Mouse (Mus musculus): ENCODE data around the gene Igfbp7. TPM values are rescaled to one million over a fixed set of nuclear protein-coding genes. Genes with fewer than 3 reads are reported as not detected.

The Igfbp7 gene
- polyA plus RNA-seq, 1 experiment from 2014 or later, result 68.1 TPM

- peak; percentile 51 for DNase-seq (ENCODE audit: low spot score)
- no peak overlapping the region for H3K27ac ChIP-seq (ENCODE audit: low read depth, low read length)
- no peaks in the 10 kb centered on the region for H3K9me3 ChIP-seq (replicated peaks; ENCODE audit: control insufficient read depth, low read length)
- peak; percentile 70; the same call in 1 of the 2 replicates for ATAC-seq
- H3K9ac ChIP-seq (ENCODE audit: low read length), result peak overlapping the region; percentile 47
- H3K27me3 ChIP-seq (replicated peaks; ENCODE audit: control insufficient read depth, insufficient read depth, low read length), result no peaks in the 10 kb centered on the region; the same call in 1 of the 2 replicates
- peak overlapping the region; percentile 19 for H3K4me3 ChIP-seq (ENCODE audit: low read depth, low read length)
- H3K4me2 ChIP-seq (ENCODE audit: low read length), result peak overlapping the region; percentile 36
- H3K4me1 ChIP-seq (ENCODE audit: control insufficient read depth, insufficient read depth, low read length), result no peaks in the 10 kb centered on the region
- H3K36me3 ChIP-seq (ENCODE audit: control insufficient read depth, insufficient read depth, low read length), result no peaks in the 10 kb centered on the region
- 16% methylated on average over 22 of the region's 22 CpGs for WGBS
Measured at GRCm38 (mm10) chr5:77357405-77358149, 50.3 kb downstream of the Igfbp7 start.

GRCm38 (mm10) chr5:77355307-77356265 lies 52.3 kb downstream of the Igfbp7 start:
- ATAC-seq, result no peak
- H3K4me1 ChIP-seq (ENCODE audit: control insufficient read depth, insufficient read depth, low read length), result no peaks in the 10 kb centered on the region
- H3K9ac ChIP-seq (ENCODE audit: low read length), result no peak overlapping the region
- no peak overlapping the region for H3K27ac ChIP-seq (ENCODE audit: low read depth, low read length)
- no peaks in the 10 kb centered on the region for H3K9me3 ChIP-seq (replicated peaks; ENCODE audit: control insufficient read depth, low read length)
- no peak overlapping the region for H3K4me2 ChIP-seq (ENCODE audit: low read length)
- WGBS, result 85% methylated on average over 19 of the region's 19 CpGs
- DNase-seq (ENCODE audit: low spot score), result no peak
- peaks cover 3% of the 10 kb centered on the region; the same call in 1 of the 2 replicates for H3K36me3 ChIP-seq (ENCODE audit: control insufficient read depth, insufficient read depth, low read length)
- H3K4me3 ChIP-seq (ENCODE audit: low read depth, low read length), result no peak overlapping the region
- H3K27me3 ChIP-seq (replicated peaks; ENCODE audit: control insufficient read depth, insufficient read depth, low read length), result no peaks in the 10 kb centered on the region; the same call in 1 of the 2 replicates

- 0 out of 2 replicates have a peak overlapping the region, but pooled peaks have one; percentile 9 for H3K9ac ChIP-seq (ENCODE audit: low read length)
- H3K4me3 ChIP-seq (ENCODE audit: low read depth, low read length), result peak overlapping the region; percentile 4; the same call in 1 of the 2 replicates
- no peaks in the 10 kb centered on the region for H3K9me3 ChIP-seq (replicated peaks; ENCODE audit: control insufficient read depth, low read length)
- 9% methylated on average over 16 of the region's 16 CpGs for WGBS
- DNase-seq (ENCODE audit: low spot score) (peak; percentile 92), ATAC-seq (peak; percentile 74)
- H3K4me1 ChIP-seq (ENCODE audit: control insufficient read depth, insufficient read depth, low read length), result no peaks in the 10 kb centered on the region
- no peaks in the 10 kb centered on the region; the same call in 1 of the 2 replicates for H3K27me3 ChIP-seq (replicated peaks; ENCODE audit: control insufficient read depth, insufficient read depth, low read length)
- H3K4me2 ChIP-seq (ENCODE audit: low read length), result peak overlapping the region; percentile 32
- H3K36me3 ChIP-seq (ENCODE audit: control insufficient read depth, insufficient read depth, low read length), result peaks cover 12% of the 10 kb centered on the region
- H3K27ac ChIP-seq (ENCODE audit: low read depth, low read length), result no peak overlapping the region
Measured at GRCm38 (mm10) chr5:77354361-77354787, 53.5 kb downstream of the Igfbp7 start.

- Histone ChIP-seq H3K9me3 (replicated peaks; ENCODE audit: control insufficient read depth, low read length) (no peaks in the 10 kb centered on the region), H3K4me2 (ENCODE audit: low read length) (no peak overlapping the region), H3K27ac (ENCODE audit: low read depth, low read length) (no peak overlapping the region), H3K27me3 (replicated peaks; ENCODE audit: control insufficient read depth, insufficient read depth, low read length) (no peaks in the 10 kb centered on the region; the same call in 1 of the 2 replicates), H3K9ac (ENCODE audit: low read length) (no peak overlapping the region), H3K4me1 (ENCODE audit: control insufficient read depth, insufficient read depth, low read length) (no peaks in the 10 kb centered on the region), H3K36me3 (ENCODE audit: control insufficient read depth, insufficient read depth, low read length) (peaks cover 38% of the 10 kb centered on the region), H3K4me3 (ENCODE audit: low read depth, low read length) (no peak overlapping the region)
- WGBS, result 72% methylated on average over 9 of the region's 9 CpGs
- ATAC-seq, result no peak
- DNase-seq (ENCODE audit: low spot score), result no peak
Measured at GRCm38 (mm10) chr5:77351691-77352090, 56.1 kb downstream of the Igfbp7 start.

- DNase-seq (ENCODE audit: low spot score) (no peak), ATAC-seq (no peak)
- no peak overlapping the region for H3K4me2 ChIP-seq (ENCODE audit: low read length)
- no peaks in the 10 kb centered on the region for H3K27me3 ChIP-seq (replicated peaks; ENCODE audit: control insufficient read depth, insufficient read depth, low read length)
- no peak overlapping the region for H3K9ac ChIP-seq (ENCODE audit: low read length)
- H3K4me3 ChIP-seq (ENCODE audit: low read depth, low read length), result no peak overlapping the region
- H3K36me3 ChIP-seq (ENCODE audit: control insufficient read depth, insufficient read depth, low read length), result peaks cover 51% of the 10 kb centered on the region
- H3K27ac ChIP-seq (ENCODE audit: low read depth, low read length), result no peak overlapping the region
- no peaks in the 10 kb centered on the region for H3K9me3 ChIP-seq (replicated peaks; ENCODE audit: control insufficient read depth, low read length)
- WGBS, result 92% methylated on average over 15 of the region's 15 CpGs
- no peaks in the 10 kb centered on the region for H3K4me1 ChIP-seq (ENCODE audit: control insufficient read depth, insufficient read depth, low read length)
Measured at GRCm38 (mm10) chr5:77349971-77350658, 57.7 kb downstream of the Igfbp7 start.

- Histone ChIP-seq H3K27ac (ENCODE audit: low read depth, low read length) (no peak overlapping the region), H3K9me3 (replicated peaks; ENCODE audit: control insufficient read depth, low read length) (no peaks in the 10 kb centered on the region), H3K4me1 (ENCODE audit: control insufficient read depth, insufficient read depth, low read length) (no peaks in the 10 kb centered on the region), H3K9ac (ENCODE audit: low read length) (no peak overlapping the region), H3K36me3 (ENCODE audit: control insufficient read depth, insufficient read depth, low read length) (peaks cover 63% of the 10 kb centered on the region), H3K4me3 (ENCODE audit: low read depth, low read length) (no peak overlapping the region), H3K4me2 (ENCODE audit: low read length) (no peak overlapping the region), H3K27me3 (replicated peaks; ENCODE audit: control insufficient read depth, insufficient read depth, low read length) (no peaks in the 10 kb centered on the region)
- DNase-seq (ENCODE audit: low spot score) (no peak), ATAC-seq (no peak)
- 97% methylated on average over 8 of the region's 8 CpGs for WGBS
Measured at GRCm38 (mm10) chr5:77348901-77349300, 58.9 kb downstream of the Igfbp7 start.

- Histone ChIP-seq H3K4me2 (ENCODE audit: low read length) (no peak overlapping the region), H3K9me3 (replicated peaks; ENCODE audit: control insufficient read depth, low read length) (no peaks in the 10 kb centered on the region), H3K27ac (ENCODE audit: low read depth, low read length) (no peak overlapping the region), H3K4me3 (ENCODE audit: low read depth, low read length) (no peak overlapping the region), H3K27me3 (replicated peaks; ENCODE audit: control insufficient read depth, insufficient read depth, low read length) (no peaks in the 10 kb centered on the region), H3K9ac (ENCODE audit: low read length) (no peak overlapping the region), H3K36me3 (ENCODE audit: control insufficient read depth, insufficient read depth, low read length) (peaks cover 91% of the 10 kb centered on the region), H3K4me1 (ENCODE audit: control insufficient read depth, insufficient read depth, low read length) (no peaks in the 10 kb centered on the region)
- ATAC-seq (no peak), DNase-seq (ENCODE audit: low spot score) (no peak)
- WGBS, result 96% methylated on average over 4 of the region's 4 CpGs
Measured at GRCm38 (mm10) chr5:77340033-77340432, 67.8 kb downstream of the Igfbp7 start.

GRCm38 (mm10) chr5:77330154-77330553 lies 77.7 kb downstream of the Igfbp7 start:
- 76% methylated on average over 5 of the region's 5 CpGs for WGBS
- DNase-seq (ENCODE audit: low spot score), result no peak
- no peak for ATAC-seq

More at GRCm38 (mm10) chr5:77330154-77330553, 77.7 kb downstream of the Igfbp7 start:
- Histone ChIP-seq H3K27me3 (replicated peaks; ENCODE audit: control insufficient read depth, insufficient read depth, low read length) (no peaks in the 10 kb centered on the region), H3K4me2 (ENCODE audit: low read length) (no peak overlapping the region), H3K4me1 (ENCODE audit: control insufficient read depth, insufficient read depth, low read length) (no peaks in the 10 kb centered on the region), H3K4me3 (ENCODE audit: low read depth, low read length) (no peak overlapping the region), H3K9me3 (replicated peaks; ENCODE audit: control insufficient read depth, low read length) (no peaks in the 10 kb centered on the region), H3K27ac (ENCODE audit: low read depth, low read length) (no peak overlapping the region), H3K36me3 (ENCODE audit: control insufficient read depth, insufficient read depth, low read length) (peaks cover 87% of the 10 kb centered on the region), H3K9ac (ENCODE audit: low read length) (no peak overlapping the region)
